Mouse (Mus musculus) hindbrain, embryonic 13.5 days (tissue): ENCODE measurements at regions not wholly inside any gene's neighbourhood (a gene's known extent, or its start where the extent isn't known, plus 50 kb on each side); places are given as distances from the start of the nearest gene placed in this dataset.
A peak's percentile ranks its signal among the peaks of the same experiment; 100 is the strongest.

Experiments
- ATAC-seq: fragments of 200-750 bp; cut with Nextera tagmentation; 2 replicates; pipeline ENCODE4 v1.8.0; 2017; ENCODE audit warnings: moderate TSS enrichment; ENCODE audit not compliant: low FRiP score
- H3K27ac ChIP-seq: fragments of 300-500 bp; sonication (generic); 2 replicates; pipeline ENCODE4 v1.5.1; 2015; ENCODE audit warnings: inconsistent platforms, mild to moderate bottlenecking, moderate library complexity
- H3K27me3 ChIP-seq: fragments of 300-500 bp; sonication (generic); 2 replicates; pipeline ENCODE4 v1.6.1; 2015; ENCODE audit warnings: mild to moderate bottlenecking, inconsistent platforms
- H3K36me3 ChIP-seq: fragments of 300-500 bp; sonication (generic); 2 replicates; pipeline ENCODE4 v1.6.1; 2015; ENCODE audit warnings: mild to moderate bottlenecking, inconsistent platforms
- H3K4me1 ChIP-seq: fragments of 300-500 bp; sonication (generic); replicated peaks from 2 replicates; pipeline ENCODE4 v1.6.1; 2015; ENCODE audit warnings: inconsistent platforms
- H3K4me2 ChIP-seq: fragments of 300-500 bp; sonication (generic); 2 replicates; pipeline ENCODE4 v1.6.1; 2015; ENCODE audit warnings: inconsistent platforms, mild to moderate bottlenecking, moderate library complexity
- H3K4me3 ChIP-seq: fragments of 300-500 bp; sonication (generic); 2 replicates; pipeline ENCODE4 v1.5.1; 2015; ENCODE audit warnings: mild to moderate bottlenecking, inconsistent platforms
- H3K9ac ChIP-seq: fragments of 300-500 bp; sonication (generic); 2 replicates; pipeline ENCODE4 v1.6.1; 2015; ENCODE audit warnings: mild to moderate bottlenecking, inconsistent platforms
- H3K9me3 ChIP-seq: fragments of 300-500 bp; sonication (generic); 2 replicates; pipeline ENCODE4 v1.6.1; 2016; ENCODE audit warnings: inconsistent platforms
- WGBS: fragments of 180-500 bp; shearing (Covaris S2); methylation state at CpG from one replicate; pipeline ENCODE4 v1.1.7; 2015; 5-methylcytosine and 5-hydroxymethylcytosine counted together

DNA sequence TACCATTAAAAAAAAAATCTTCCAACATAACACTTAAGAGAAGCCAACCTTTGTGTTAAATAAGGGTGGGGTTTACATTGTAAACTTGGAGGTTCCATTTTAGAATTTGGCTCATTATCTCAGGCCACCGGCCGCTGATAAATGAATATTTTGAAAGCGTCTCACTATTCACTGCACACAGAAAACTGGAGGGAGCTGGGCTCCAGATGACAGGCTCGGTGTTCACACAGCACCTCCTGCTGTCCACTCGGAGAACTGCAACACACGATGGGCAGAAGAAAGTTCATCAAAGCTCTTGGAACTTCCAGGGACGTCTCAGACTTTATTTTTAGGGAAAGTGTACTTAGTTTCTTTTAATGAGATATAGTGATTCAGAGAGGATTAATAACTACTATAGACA, 78.6 kb upstream of the Dnajc24 start:
- peaks cover 17% of the 10 kb centered on the region for H3K27me3 ChIP-seq
- no peak overlapping the region for H3K4me2 ChIP-seq
- H3K4me3 ChIP-seq = no peak overlapping the region
- under 1% methylated on average over 7 of the region's 7 CpGs for WGBS
- peaks cover 17% of the 10 kb centered on the region; the same call in 1 of the 2 replicates for H3K4me1 ChIP-seq
- no peaks in the 10 kb centered on the region for H3K9me3 ChIP-seq
- H3K27ac ChIP-seq = no peak overlapping the region
- H3K36me3 ChIP-seq = no peaks in the 10 kb centered on the region
- ATAC-seq = no peak
- H3K9ac ChIP-seq = no peak overlapping the region

DNA sequence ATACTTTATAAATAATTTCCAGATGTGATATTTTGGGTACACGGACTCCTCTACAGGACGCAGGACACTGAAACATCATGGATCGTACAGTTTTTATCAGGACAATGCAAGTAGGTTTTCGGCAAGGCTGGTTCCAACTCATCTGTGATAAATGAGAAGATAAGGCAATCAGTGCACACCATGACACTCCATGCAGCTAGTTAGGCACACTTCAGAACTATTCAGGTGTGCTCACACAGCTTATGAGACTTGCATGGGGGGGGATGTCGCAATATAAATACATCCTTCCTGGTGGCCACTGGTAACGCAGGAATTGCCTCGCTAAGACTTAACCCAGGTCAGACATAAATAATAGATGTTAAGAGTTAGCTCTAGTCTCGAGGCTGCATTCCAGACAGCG, 77.3 kb upstream of the Dnajc24 start:
- no peak for ATAC-seq
- WGBS = 57% methylated on average over 9 of the region's 9 CpGs
- Histone ChIP-seq H3K27ac (no peak overlapping the region), H3K36me3 (no peaks in the 10 kb centered on the region), H3K4me1 (0 out of 2 replicates have a peak, but pooled peaks cover 14% of the 10 kb centered on the region), H3K4me3 (no peak overlapping the region), H3K9ac (no peak overlapping the region), H3K27me3 (peaks cover 27% of the 10 kb centered on the region), H3K4me2 (no peak overlapping the region), H3K9me3 (no peaks in the 10 kb centered on the region)

DNA sequence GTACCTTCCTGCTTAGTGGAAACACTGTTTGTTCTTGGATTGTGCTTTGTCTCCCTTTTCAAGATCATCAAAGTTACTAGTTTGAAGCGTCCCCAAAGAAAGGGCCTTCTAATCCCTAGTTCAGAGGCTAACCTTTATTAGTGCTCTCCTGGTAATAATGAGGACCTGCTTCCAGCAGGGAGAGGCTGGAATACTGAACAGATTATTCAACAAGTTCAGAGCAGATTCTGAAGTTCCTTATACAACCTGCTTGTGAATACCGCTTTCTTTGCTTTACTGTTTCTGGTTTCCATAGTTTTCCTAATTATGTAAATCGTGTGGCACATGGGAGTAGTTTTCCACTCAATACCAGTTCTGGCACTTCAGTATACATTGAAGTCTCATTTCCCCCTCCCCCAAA, 75.2 kb upstream of the Dnajc24 start:
- Histone ChIP-seq H3K9ac (no peak overlapping the region), H3K4me1 (0 out of 2 replicates have a peak, but pooled peaks cover 8% of the 10 kb centered on the region), H3K4me3 (no peak overlapping the region), H3K9me3 (no peaks in the 10 kb centered on the region), H3K27me3 (peaks cover 37% of the 10 kb centered on the region), H3K27ac (no peak overlapping the region), H3K4me2 (no peak overlapping the region), H3K36me3 (no peaks in the 10 kb centered on the region)
- 48% methylated on average over 3 of the region's 3 CpGs for WGBS
- ATAC-seq = no peak

DNA sequence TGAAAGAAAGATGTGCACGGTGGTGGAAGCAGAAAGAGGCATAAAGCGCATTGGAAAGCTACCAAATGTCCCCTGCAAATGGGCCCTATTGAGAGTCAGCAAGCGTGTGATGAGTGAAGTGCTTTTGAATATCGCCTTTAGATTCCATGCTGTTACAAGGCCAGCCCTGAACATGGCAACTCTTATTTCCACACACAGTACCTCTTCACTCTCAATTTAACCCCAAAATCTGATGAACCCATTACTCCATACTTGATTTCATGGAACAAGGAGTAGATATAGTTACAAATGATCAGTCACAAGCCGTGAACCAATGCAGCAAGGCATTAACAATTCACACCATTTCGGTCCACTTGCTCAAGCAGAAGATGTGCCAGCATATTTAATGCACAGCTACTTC, 71.1 kb upstream of the Dnajc24 start:
- Histone ChIP-seq H3K36me3 (no peaks in the 10 kb centered on the region), H3K9ac (no peak overlapping the region), H3K4me3 (no peak overlapping the region), H3K4me1 (no peaks in the 10 kb centered on the region), H3K4me2 (no peak overlapping the region), H3K9me3 (no peaks in the 10 kb centered on the region), H3K27ac (no peak overlapping the region), H3K27me3 (peaks cover 59% of the 10 kb centered on the region)
- WGBS = 34% methylated on average over 6 of the region's 6 CpGs
- ATAC-seq = 0 out of 2 replicates have a peak, but pooled peaks have one; percentile 49

DNA sequence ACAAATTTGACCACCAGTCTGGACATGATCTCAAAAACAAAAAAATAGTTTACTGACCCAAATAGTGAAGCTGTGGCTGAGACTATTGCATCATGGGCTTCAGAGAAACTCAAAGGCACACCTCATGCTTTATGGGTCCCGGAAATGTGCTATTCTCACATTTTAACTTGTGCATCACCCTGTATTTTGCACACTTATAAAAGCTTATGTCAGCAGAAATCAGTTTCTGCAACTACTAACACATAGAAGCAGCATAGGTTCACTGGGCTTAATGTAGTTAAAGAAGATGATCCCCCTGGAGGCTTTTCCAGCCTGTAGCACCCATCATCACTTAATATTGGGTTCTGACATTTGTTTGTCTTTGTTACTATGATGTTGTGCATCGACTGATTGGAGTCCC, 61.0 kb upstream of the Dnajc24 start:
- H3K4me3 ChIP-seq = no peak overlapping the region
- H3K4me1 ChIP-seq = no peaks in the 10 kb centered on the region
- H3K36me3 ChIP-seq = no peaks in the 10 kb centered on the region
- 91% methylated on average over 2 of the region's 2 CpGs for WGBS
- ATAC-seq = no peak
- no peak overlapping the region for H3K27ac ChIP-seq
- no peaks in the 10 kb centered on the region for H3K9me3 ChIP-seq
- no peak overlapping the region for H3K9ac ChIP-seq
- H3K27me3 ChIP-seq = peaks cover 31% of the 10 kb centered on the region
- no peak overlapping the region for H3K4me2 ChIP-seq
